ENCODE assay signal across 16 mouse cellular contexts in genomic region chr11:89454702-89455101, GRCm38 (mm10).
"Had no signal": no experiment of that assay in that cellular context is flagged by ENCODE, and none has a peak within 500 bp of the region (broad histone marks: within the 10 kb centered on the region; RNA-seq: fewer than 3 reads in every experiment).

No protein-coding gene starts in this region.

- DNase-seq: kidney, postnatal 14 days; kidney, postnatal 4 days; left cerebral cortex, postnatal 4 days; liver, postnatal 0 days; lung, embryonic 14.5 days; midbrain, embryonic 14.5 days; thymus, adult 2 months; thymus, postnatal 14 days; thymus, postnatal 4 days had no signal

- ATAC-seq: liver, postnatal 0 days; lung, postnatal 0 days had no signal

- H3K9me3 ChIP-seq: limb, embryonic 12.5 days; limb, embryonic 15.5 days had no signal

- H3K4me3 ChIP-seq: limb, embryonic 12.5 days; limb, embryonic 15.5 days had no signal

- H3K27me3 ChIP-seq: limb, embryonic 15.5 days had no signal

- H3K36me3 ChIP-seq: limb, embryonic 12.5 days; limb, embryonic 15.5 days had no signal

- H3K9ac ChIP-seq: limb, embryonic 12.5 days; limb, embryonic 15.5 days; liver, embryonic 14.5 days; liver, postnatal 0 days; lung, embryonic 14.5 days had no signal

- H3K27ac ChIP-seq: limb, embryonic 12.5 days; limb, embryonic 15.5 days; liver, embryonic 14.5 days; macrophage; stomach, postnatal 0 days had no signal

- H3K4me2 ChIP-seq: limb, embryonic 12.5 days; limb, embryonic 15.5 days; liver, embryonic 11.5 days; lung, embryonic 14.5 days had no signal
